Mouse (Mus musculus) heart, postnatal 0 days (tissue): ENCODE data around the gene Gatm. TPM values are rescaled to one million over a fixed set of nuclear protein-coding genes. Genes with fewer than 3 reads are reported as not detected.
A peak's percentile ranks its signal among the peaks of the same experiment; 100 is the strongest.

Experiments used
- ATAC-seq: fragments of 200-750 bp; cut with Nextera tagmentation; 2 replicates; pipeline ENCODE4 v1.8.0; 2017; ENCODE audit warnings: low read depth, moderate number of reproducible peaks, moderate library complexity; ENCODE audit not compliant: insufficient read depth
- DNase-seq: peaks from one replicate; pipeline ENCODE4 v3.0.0-alpha.2; 2016; ENCODE audit warnings: low spot score
- H3K27ac ChIP-seq: fragments of 300-500 bp; sonication (generic); 2 replicates; pipeline ENCODE4 v1.5.1; 2014; ENCODE audit warnings: low read depth, mild to moderate bottlenecking
- H3K27me3 ChIP-seq: fragments of 300-500 bp; sonication (generic); 2 replicates; pipeline ENCODE4 v1.6.1; 2014; ENCODE audit warnings: low read length, mixed read lengths; ENCODE audit not compliant: control insufficient read depth, insufficient read depth
- H3K36me3 ChIP-seq: fragments of 300-500 bp; sonication (generic); replicated peaks from 2 replicates; pipeline ENCODE4 v1.6.1; 2014; ENCODE audit warnings: low read length, mixed read lengths; ENCODE audit not compliant: control insufficient read depth, insufficient read depth
- H3K4me1 ChIP-seq: fragments of 300-500 bp; sonication (generic); 2 replicates; pipeline ENCODE4 v1.6.1; 2014; ENCODE audit warnings: antibody characterized with exemption; ENCODE audit not compliant: control insufficient read depth, insufficient read depth
- H3K4me2 ChIP-seq: fragments of 300-500 bp; sonication (generic); 2 replicates; pipeline ENCODE4 v1.6.1; 2014; ENCODE audit warnings: low read depth, mild to moderate bottlenecking, low read length, moderate library complexity
- H3K4me3 ChIP-seq: fragments of 300-500 bp; sonication (generic); 2 replicates; pipeline ENCODE4 v1.5.1; 2014; ENCODE audit warnings: low read depth, low read length
- H3K9ac ChIP-seq: fragments of 300-500 bp; sonication (generic); replicated peaks from 2 replicates; pipeline ENCODE4 v1.6.1; 2014; ENCODE audit warnings: low read depth, low read length, mixed read lengths
- H3K9me3 ChIP-seq: fragments of 300-500 bp; sonication (generic); replicated peaks from 2 replicates; pipeline ENCODE4 v1.6.1; 2016; ENCODE audit warnings: low read length; ENCODE audit not compliant: control insufficient read depth
- CTCF ChIP-seq: IDR thresholded peaks from 2 replicates; pipeline ENCODE4 v1.5.1; 2016; ENCODE audit warnings: antibody characterized with exemption, control low read depth, low read depth
- EP300 ChIP-seq: IDR thresholded peaks from 2 replicates; pipeline ENCODE4 v1.6.1; 2016; ENCODE audit warnings: antibody characterized with exemption, low read depth
- WGBS: fragments of 180-500 bp; shearing (Covaris S2); extraction: QIAGEN DNeasy Blood & Tissue Kit; methylation state at CpG from one replicate; pipeline ENCODE4 v1.1.7; 2014; 5-methylcytosine and 5-hydroxymethylcytosine counted together
- microRNA counts: library from miRNA; unstranded; fragments of <30 nt; microRNA quantifications from one replicate; lab custom pipeline; 2015
- microRNA-seq: library from miRNA; unstranded; fragments of <30 nt; microRNA quantifications from one replicate; pipeline ENCODE4, GENCODE M21; 2016
- polyA plus RNA-seq: library from polyadenylated mRNA; unstranded; fragments of >200 nt; fragmentation: Nextera tagmentation; extraction: Ambion mirVana; gene quantifications from 2 replicates; pipeline ENCODE4 v1.2.1, GENCODE M21; 2015
- total RNA-seq: library from RNA; depleted of rRNA; stranded (reverse); fragments of >200 nt; gene quantifications from 2 replicates; pipeline ENCODE4 v1.2.3, GENCODE M21; 2014; ENCODE audit warnings: low replicate concordance; rRNA removed

Gene Gatm
- total and polyA plus RNA-seq, 2 experiments from 2014 or later = 3.7 to 6.0 TPM

GRCm38 (mm10) chr2:122569439-122569838 is 41.7 kb downstream of the Gatm start:
- H3K36me3 ChIP-seq = no peaks in the 10 kb centered on the region
- peak; percentile 55 for DNase-seq
- H3K9ac ChIP-seq = no peak overlapping the region
- H3K4me2 ChIP-seq = no peak overlapping the region
- 4% methylated on average over 3 of the region's 3 CpGs for WGBS
- TF ChIP-seq EP300 (no peak), CTCF (peak; percentile 85)
- H3K4me1 ChIP-seq = no peaks in the 10 kb centered on the region
- no peak overlapping the region for H3K4me3 ChIP-seq
- no peaks in the 10 kb centered on the region for H3K27me3 ChIP-seq
- H3K27ac ChIP-seq = no peak overlapping the region
- no peak; the same call in 1 of the 2 replicates for ATAC-seq
- H3K9me3 ChIP-seq = no peaks in the 10 kb centered on the region

- no peaks in the 10 kb centered on the region for H3K9me3 ChIP-seq
- no peak overlapping the region for H3K4me2 ChIP-seq
- DNase-seq (no peak), ATAC-seq (no peak)
- H3K27ac ChIP-seq = no peak overlapping the region
- H3K36me3 ChIP-seq = no peaks in the 10 kb centered on the region
- H3K9ac ChIP-seq = no peak overlapping the region
- 86% methylated on average over 1 of the region's 1 CpGs for WGBS
- H3K4me1 ChIP-seq = no peaks in the 10 kb centered on the region
- H3K4me3 ChIP-seq = no peak overlapping the region
- H3K27me3 ChIP-seq = no peaks in the 10 kb centered on the region
- no peak for TF ChIP-seq CTCF
- TF ChIP-seq EP300 = no peak
Observed at GRCm38 (mm10) chr2:122562251-122562650, 48.9 kb downstream of the Gatm start.

- no peaks in the 10 kb centered on the region for H3K36me3 ChIP-seq
- no peak for DNase-seq
- H3K9ac ChIP-seq = no peak overlapping the region
- no peaks in the 10 kb centered on the region for H3K4me1 ChIP-seq
- H3K4me3 ChIP-seq = no peak overlapping the region
- ATAC-seq = no peak
- H3K27me3 ChIP-seq = no peaks in the 10 kb centered on the region
- H3K27ac ChIP-seq = no peak overlapping the region
- H3K4me2 ChIP-seq = no peak overlapping the region
- 77% methylated on average over 5 of the region's 5 CpGs for WGBS
- TF ChIP-seq EP300 = no peak
- no peak for TF ChIP-seq CTCF
- H3K9me3 ChIP-seq = no peaks in the 10 kb centered on the region
Observed at GRCm38 (mm10) chr2:122561221-122561620, 49.9 kb downstream of the Gatm start.

GRCm38 (mm10) chr2:122558317-122558716 is 52.8 kb downstream of the Gatm start:
- WGBS = 7% methylated on average over 2 of the region's 2 CpGs
- Histone ChIP-seq H3K4me3 (no peak overlapping the region), H3K4me2 (no peak overlapping the region), H3K27ac (no peak overlapping the region), H3K36me3 (no peaks in the 10 kb centered on the region), H3K9ac (no peak overlapping the region), H3K27me3 (no peaks in the 10 kb centered on the region), H3K9me3 (no peaks in the 10 kb centered on the region), H3K4me1 (no peaks in the 10 kb centered on the region)
- ATAC-seq (no peak; the same call in 1 of the 2 replicates), DNase-seq (peak; percentile 22)
- TF ChIP-seq EP300 (no peak), CTCF (peak; percentile 72)

MicroRNA genes within 50 kb of the gene (microRNA counts, 519-probe panel; counts per million panel counts)
- not detected for microRNA mmu-miR-147 (lab: Ali Mortazavi, UCI)

Small RNA genes within 50 kb of the gene (microRNA-seq; reads per million reads assigned to microRNA genes)
- gene Mir147 = 3.0 reads per million, percentile 15 among the genes with 10 or more reads in this experiment

Other genes starting within 250 kb of the Gatm start
- 9.1 and 27.0 TPM in 2 replicates for gene Shf, start 242.1 kb downstream of the Gatm start, total RNA-seq
- gene Shf, start 242.1 kb downstream of the Gatm start, polyA plus RNA-seq = 1.1 and 1.3 TPM in 2 replicates
- 5.4 and 5.8 TPM in 2 replicates for gene Slc28a2, start 184.8 kb downstream of the Gatm start, total RNA-seq
- 6.7 and 7.6 TPM in 2 replicates for gene Slc28a2, start 184.8 kb downstream of the Gatm start, polyA plus RNA-seq
- 0.04 TPM in 1 of 2 replicates, not detected in the other for gene Gm14085, start 126.4 kb downstream of the Gatm start, total RNA-seq
- gene Gm14085, start 126.4 kb downstream of the Gatm start, polyA plus RNA-seq = not detected in 2 replicates
- gene AA467197, start 25.7 kb upstream of the Gatm start, total RNA-seq = 2.5 TPM in 1 of 2 replicates, not detected in the other
- 0.16 TPM in 1 of 2 replicates, not detected in the other for gene AA467197, start 25.7 kb upstream of the Gatm start, polyA plus RNA-seq
- 20.2 and 31.0 TPM in 2 replicates for gene Slc30a4, start 91.4 kb upstream of the Gatm start, total RNA-seq
- 3.0 and 3.8 TPM in 2 replicates for gene Slc30a4, start 91.4 kb upstream of the Gatm start, polyA plus RNA-seq
- 16.5 and 34.6 TPM in 2 replicates for gene Bloc1s6, start 127.2 kb upstream of the Gatm start, total RNA-seq
- 27.5 and 28.6 TPM in 2 replicates for gene Bloc1s6, start 127.2 kb upstream of the Gatm start, polyA plus RNA-seq
- 8.1 and 11.4 TPM in 2 replicates for gene Sqor, start 153.9 kb upstream of the Gatm start, total RNA-seq
- 8.0 and 8.9 TPM in 2 replicates for gene Sqor, start 153.9 kb upstream of the Gatm start, polyA plus RNA-seq